Mouse (Mus musculus) bone marrow macrophage, adult 2 months (primary cell): ENCODE measurements around the gene Sik3.

Source experiments
- CTCF ChIP-seq: IDR thresholded peaks from 2 replicates; pipeline ENCODE4 v1.5.1; 2012; ENCODE audit warnings: low read depth, mild to moderate bottlenecking, low read length, moderate library complexity
- POLR2A ChIP-seq: IDR thresholded peaks from 2 replicates; pipeline ENCODE4 v1.6.1; 2012; ENCODE audit warnings: mild to moderate bottlenecking, low read depth, low read length, borderline replicate concordance

DNA sequence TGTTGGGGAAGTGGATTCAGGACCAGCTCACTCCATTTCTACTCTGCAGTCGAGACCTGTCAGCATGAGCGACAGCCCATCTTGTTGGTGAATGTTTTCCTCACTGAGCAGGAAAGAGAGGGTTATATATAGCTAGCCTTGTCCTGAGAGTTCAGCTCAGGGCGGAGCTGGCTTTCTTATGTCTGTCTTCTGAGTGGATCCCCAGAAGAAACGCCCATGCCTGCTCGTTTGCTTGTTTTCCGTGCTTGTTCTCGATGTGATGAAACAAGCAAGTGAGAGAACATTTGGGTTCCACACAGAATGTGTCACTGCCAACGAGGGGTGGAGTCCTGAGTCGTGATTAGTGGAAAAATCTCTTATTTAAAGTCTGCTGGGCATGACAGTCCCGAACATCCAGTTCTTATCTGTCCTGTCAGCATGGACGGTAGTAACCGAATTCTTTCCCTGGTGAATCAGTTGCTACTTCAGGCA lies 184.1 kb downstream of the Sik3 start:
- TF ChIP-seq CTCF (no peak), POLR2A (no peak)
